Mouse (Mus musculus) left cerebral cortex, adult 11 months (tissue): ENCODE data around the gene Fgf11.

ENCODE experiments used
- DNase-seq: peaks from one replicate; pipeline ENCODE4 v3.0.0; 2022; ENCODE audit warnings: low spot score

Fgf11 gene

DNA sequence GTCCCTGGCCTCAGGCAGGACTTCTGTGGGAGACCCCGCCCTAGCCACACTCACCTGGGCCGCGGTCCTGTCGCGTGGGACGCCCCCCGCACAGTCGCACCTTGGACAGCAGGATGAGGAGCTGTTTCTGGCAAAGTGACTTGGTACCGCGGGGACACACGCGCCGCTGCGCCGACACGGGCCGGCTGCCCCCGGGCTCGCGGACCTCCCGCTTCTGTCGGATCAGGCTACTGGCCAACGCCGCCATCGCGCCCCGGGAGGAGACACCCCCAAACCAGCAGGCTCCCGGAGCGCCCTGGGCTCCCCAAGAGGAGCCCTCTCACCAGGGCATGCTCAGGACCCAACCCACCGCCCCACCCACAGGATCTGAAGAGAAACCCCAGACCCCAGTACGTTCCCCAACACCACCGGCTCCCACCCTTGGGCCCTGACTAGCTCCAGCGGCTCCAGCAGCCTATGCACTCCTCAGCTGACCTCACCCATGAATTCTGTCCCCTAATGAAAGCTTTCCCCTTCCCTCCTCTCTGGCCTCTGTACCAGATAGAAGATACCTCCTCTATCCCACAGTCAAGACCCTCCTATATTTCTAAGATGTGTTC, at the start of gene Fgf11:
Gene Fgf11, minus strand, starts transcription at position 479 of the 599 bp plus-strand sequence.
- no peak for DNase-seq

DNA sequence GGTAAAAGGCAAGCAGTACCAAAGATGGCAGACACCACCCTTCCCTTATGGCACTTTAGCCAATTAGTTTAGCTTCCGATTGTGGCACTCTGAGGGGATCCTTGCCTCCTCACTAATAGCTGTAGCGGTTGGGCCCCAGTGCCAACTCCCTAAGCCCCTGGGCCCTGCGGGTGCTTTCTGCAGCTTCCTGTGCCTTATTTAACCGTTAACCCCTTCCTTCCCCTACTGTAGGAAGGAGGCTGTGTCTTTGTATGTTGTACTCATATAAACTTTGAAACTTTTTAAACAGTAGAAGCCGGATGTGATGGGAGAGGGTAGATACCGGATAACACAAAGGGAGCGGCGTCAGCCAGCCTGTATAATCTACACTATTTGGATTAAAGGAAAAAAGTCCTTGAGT, 49.1 kb upstream of the Fgf11 start:
- DNase-seq, result no peak

DNA sequence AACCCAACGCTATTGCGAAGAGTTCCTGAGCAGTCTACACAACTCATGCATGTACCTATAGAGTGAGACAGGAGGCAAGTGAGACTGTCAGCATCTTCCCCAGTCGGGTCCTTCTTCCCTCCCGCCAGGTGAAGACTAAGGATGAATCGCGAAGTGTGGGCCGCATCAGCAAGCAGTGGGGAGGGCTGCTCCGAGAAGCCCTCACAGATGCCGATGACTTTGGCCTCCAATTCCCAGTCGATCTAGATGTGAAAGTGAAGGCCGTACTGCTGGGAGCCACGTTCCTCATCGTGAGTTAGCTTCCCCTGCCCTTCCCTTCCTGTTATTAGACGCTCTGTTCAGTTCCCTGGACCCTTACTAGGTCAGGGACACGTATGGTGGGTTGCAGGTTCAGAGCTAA, 48.2 kb upstream of the Fgf11 start:
- no peak for DNase-seq

DNA sequence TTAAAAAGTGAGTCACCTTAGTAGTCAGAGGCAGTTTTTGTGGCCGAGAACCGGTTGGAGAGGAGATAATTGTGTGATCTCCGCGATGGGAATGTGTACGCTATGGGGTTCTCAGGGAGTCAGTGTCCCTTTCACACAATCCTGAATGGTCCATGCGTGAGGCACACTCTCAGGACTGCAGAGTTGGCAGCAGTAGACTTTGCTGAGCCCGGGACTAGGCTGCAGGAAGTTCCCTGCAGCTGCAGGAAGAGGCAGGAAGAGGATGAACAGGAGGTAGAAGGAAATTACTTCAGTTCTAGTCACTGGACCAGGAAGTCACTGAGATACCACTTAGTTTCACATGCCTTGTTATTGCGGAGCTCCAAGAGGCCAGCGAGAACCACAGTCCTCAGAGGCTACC, 47.5 kb upstream of the Fgf11 start:
- DNase-seq, result no peak

DNA sequence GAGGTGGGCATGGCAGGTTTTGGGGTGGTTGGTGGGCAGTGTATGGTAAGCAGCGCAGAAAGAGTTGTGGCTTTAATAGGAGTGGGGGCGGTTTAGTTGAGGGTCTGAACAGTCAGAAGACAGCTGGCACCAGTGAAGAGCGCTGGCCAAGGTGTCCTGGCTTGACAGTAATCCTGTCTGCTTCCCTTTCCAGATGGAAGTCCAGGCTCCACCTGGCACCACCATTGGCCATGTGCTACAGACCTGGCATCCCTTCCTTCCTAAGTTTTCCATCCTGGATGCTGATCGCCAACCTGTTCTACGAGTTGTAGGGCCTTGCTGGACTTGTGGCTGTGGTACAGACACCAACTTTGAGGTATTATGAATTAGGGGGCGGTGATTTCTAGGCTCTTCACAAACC, 46.4 kb upstream of the Fgf11 start:
- no peak for DNase-seq

DNA sequence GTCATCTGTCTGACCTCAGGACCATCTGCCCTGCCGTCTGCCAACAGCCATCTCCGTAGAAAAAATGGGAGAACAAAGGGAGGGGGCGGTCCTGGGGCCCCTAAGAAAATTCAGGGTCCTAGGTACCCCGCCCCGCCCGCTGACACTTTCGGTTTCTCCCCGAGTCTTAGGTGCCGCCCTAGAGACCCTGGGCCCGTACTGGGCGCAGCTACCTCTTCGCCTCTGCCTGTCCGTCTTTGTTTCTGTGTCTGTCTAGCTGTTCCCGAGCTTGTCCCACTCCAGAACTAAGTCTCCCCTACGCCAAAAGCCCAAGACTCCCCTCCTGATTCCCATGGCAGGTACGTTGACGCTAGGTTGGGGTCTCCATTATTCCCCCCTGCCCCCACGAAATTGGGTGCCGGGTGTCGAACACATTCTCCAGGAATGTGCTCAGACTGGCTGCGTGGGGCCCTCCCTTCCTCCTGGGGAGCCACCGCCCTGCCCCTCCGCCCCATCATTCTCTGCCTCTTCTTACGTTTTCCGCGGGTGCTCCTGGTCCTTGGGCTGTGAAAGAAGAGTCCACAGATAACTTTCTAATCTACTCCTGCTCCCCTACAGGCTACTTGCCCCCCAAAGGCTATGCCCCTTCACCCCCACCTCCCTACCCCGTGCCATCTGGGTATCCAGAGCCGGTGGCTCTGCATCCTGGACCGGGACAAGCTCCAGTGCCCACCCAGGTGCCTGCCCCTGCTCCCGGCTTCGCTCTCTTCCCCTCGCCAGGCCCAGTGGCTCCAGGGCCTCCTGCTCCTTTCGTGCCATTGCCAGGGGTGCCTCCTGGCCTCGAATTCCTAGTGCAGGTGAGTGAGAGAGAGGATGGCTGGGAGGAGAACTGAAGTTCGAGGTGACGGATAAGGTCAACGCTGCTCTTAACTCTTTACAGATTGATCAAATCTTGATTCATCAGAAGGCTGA, 45.4 kb upstream of the Fgf11 start:
- no peak for DNase-seq

DNA sequence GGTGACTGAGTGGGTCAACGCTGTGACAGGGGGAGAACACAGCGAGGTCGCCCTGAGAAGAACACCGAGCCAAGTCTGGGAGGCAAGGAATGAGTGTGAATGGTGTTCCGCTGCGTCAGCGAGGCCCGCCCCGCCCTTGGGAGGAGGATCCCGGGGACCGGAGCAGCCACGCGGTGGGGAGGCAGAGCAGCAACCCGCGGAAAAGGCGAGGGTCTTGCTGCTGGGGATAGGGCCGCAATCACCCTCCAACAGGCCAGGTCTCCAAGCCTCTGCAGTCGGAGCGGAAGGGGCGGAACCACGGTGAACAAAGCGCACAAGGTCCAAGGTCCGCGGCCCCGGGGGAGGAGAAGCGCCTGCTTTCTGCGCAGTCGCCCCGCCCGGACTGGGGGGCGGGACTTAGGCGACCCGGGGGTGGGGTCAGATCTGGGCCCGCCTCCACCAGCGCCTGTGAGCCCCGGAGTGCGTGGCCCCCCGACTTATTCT, 44.6 kb upstream of the Fgf11 start, which contains the start of gene Plscr3:
Gene Plscr3, plus strand, starts transcription at position 179 of the 483 bp plus-strand sequence.
- DNase-seq, result peak; percentile 69

DNA sequence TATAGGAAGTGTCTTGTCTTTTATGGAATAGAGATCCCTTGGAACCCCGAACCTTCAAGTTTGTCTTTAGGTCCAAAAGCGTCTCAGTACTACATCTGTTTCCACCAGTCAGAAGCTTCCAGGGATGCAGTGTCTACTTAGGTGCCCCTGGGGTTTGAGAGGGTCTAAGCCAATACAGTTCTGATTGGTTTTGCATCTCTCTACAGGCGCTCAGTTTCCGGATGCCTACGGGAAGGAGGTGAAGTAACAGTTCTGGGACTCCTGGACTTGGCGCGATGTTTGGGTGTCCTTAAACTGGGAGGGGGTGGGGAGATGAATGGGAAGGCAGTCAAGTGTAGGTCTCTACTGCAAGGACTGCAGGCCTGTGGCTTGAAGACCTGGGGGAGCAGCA, 37.1 kb upstream of the Fgf11 start:
- DNase-seq, result no peak

DNA sequence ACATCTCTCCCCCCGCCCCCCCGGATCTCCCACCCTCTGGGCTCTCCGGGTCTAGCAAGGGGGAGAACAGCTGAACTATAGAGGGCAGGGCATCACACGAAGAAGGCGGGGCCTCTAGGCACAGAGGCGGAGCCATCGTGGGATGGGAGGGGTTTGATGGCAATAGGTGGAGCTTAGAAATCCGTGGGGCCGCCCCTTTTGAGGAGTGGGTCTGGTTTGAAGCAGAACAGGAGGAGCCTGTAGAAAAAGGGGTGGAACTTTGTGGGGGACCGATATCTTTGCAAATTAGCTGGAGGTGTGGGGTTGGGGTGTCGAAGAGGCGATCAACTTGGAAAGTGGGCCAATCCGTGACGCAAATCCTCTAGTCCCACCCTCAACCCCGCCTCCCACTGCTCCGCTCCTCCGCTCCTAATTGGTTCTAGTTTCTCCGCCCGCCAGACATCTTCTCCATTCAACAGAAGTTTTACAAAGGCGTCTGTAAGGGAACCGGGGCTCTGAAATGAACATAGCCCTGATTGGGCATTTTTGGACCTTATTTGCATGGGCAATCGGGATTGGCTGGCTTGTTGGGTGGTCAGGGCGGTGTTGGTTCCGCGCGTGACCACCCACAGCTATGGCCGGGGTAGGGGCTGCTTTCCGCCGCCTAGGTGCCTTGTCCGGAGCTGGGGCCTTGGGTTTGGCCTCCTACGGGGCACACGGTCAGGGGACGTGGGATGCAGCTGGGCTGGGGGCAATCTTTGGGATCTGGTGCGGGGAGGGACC, 36.5 kb upstream of the Fgf11 start, which contains the start of gene Tmem256:
Gene Tmem256, plus strand, starts transcription at position 563 of the 762 bp plus-strand sequence.
- DNase-seq, result peak; percentile 98

DNA sequence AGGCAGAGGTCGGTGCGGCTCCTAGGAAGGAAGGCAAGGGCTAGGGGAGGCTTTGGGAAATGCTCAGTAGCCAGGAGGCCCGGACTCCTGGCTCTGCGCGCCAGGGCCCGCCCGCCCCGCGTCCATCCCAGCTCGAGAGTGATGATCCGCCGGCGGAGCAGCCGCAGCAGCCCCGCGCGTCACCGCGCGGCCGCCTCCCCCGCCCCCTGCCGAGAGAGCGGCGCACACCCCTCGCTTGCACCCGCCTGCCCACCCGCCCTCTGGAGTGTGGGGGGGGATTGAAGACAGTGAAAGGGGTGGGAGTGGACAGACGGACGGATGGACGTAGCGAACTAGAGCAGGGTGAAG, 35.9 kb upstream of the Fgf11 start, which contains the start of gene Nlgn2:
Gene Nlgn2, minus strand, starts transcription at position 181 of the 348 bp plus-strand sequence.
- peak; percentile 39 for DNase-seq

DNA sequence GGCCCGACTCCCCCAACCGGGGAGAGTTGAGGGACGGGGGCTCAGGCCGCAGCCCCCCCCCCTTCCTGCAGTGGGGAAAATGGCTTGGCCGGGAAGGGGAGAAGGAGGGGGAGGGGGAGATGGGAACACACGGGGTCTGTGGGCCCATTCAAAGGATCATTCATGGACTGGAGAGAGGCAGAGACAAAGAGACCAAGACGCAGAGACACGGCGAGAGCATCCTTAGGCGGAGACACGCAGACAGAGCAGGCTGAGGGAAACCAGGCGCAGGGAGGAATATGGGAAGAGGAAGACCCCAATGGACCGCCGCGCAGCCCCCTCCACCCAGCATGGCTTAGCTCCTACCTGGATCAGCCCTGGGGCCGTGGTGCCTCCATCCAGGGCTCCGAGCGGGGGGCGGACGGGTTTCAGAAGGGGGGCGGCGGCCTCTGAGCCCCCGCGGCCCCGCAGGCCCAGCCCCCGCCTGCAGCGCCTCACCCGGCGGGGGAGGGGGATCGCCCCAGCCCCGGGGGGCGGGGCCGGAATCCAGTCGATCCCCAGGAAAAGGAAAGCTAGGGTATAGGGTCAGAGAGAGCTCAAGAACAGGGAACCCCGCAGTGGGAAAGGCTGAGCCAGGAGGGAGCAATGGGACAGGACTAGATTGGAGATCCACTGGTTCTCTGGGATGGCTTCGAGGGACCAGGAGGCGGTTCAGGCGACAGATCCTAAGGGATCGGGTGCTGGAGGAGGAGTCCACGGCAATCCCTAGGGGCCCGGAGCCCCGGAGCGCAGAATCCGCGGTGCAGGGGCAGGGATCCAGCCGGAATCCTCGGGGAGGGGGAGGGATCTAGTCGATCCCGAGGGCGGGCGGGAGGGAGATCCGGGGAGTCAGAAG, 35.3 kb upstream of the Fgf11 start:
- DNase-seq, result no peak

DNA sequence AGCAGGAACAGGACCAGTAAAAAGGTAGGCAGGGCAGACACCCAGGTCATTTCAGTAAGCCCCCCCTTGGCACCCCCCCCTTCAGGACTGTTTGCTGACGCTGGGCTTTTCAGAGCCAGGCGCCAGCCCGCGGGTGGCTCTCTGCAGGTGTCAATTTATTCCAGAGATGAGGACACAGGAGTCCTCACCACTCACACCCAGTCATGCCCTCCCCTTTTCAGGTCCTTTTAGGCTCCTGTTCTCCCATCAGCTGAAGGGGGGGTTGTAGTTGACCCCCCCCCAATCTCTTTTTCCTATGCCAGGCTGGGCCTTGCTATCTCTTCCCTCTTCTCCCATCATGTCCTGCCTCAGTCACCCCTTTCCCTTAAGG, 34.3 kb upstream of the Fgf11 start:
- no peak for DNase-seq

DNA sequence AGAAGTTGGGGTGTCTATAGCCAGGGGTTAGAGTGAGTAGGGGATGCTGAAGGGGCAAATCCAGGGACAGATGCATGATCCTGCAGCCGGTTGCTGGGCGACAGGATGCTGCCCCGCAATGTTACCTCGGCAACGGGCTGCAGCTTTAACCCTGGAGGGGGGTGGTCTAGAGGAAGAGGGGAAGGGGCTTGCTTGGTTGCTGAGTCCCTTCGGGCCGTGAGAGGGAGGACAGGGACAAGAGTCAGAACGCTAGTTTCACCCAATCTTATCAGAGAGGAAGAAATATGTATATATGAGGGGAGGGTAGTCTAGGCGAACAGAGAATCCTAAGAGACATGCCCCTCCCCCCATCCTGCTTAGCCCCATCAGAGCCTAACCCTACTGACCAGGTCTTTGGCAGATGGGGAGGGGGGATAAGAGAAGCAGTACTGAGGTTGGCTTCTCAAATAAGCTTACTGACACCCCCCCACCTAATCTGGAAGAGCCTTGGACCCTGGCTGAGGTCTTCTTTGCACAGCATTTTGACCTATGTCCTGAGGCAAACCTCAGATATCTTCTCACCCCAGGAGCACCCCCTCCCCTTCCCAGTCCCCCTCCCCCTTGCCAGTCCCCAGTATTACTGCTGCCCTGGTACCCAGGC, 33.8 kb upstream of the Fgf11 start:
- no peak for DNase-seq

DNA sequence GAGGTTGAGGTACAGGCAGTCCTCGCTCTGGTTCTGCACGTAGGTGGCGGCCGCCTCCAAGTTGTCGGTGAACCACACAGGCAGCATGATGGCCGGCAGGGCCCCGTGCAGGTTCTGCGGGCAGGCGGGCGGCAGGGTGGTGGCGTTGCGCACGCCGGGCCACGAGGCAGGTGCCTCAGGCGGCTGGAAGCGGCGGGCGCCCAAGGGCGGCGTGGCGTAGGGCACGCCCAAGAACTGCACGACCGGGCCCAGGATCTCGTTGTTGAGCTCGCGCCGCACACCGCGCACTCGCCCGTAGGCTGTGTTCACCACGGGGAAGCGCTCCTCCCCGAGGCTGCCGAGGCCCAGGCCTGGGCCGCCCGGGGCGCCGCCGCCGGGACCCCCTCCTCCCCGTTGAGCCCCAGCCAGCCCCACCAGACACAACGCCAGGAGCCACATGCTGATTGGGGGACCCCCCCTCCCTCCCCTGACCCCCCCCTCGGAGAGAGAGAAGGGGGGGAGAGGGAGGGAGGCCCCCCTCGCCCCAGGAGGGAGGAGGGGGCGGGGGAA, 32.4 kb upstream of the Fgf11 start:
- DNase-seq, result no peak

DNA sequence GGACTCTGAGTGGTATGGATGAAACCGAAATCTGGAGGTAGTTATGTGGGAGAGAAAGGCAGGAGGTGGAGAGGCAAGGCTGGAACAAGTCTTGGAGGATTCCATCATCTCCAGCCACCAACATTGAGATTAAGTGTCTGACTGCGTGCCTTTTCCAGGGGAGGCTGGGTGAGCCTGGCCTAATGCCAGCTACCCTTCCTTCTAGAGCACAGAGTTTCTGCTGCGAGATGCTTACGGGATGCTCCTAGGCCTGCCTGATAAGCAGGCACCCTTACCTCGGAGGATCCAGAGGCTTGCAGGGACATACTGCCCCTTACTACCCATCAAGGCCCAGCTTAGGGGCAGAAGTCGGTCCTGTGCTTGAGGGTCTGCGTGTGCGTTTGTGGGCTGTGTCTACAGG, 31.9 kb upstream of the Fgf11 start:
- no peak for DNase-seq

DNA sequence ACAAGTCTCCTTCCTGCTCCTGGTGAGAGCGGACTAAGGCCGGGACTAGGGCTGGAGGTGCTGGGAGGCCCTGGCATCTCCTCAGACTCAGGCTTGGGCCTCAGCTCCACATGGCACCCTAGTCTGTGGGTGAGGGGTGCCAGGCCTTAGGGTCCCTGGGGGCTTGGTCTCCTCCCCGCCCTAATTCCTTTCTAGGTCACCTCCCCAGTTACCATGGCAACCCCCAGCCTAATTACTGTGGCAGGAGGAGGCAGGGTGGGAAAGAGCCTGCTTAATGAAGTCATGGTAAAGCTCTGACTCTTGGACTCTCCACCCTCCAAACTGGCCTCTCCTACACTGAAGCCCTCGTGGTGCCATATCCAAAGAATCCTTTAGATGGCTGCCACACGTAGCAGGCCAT, 27.2 kb upstream of the Fgf11 start:
- no peak for DNase-seq

DNA sequence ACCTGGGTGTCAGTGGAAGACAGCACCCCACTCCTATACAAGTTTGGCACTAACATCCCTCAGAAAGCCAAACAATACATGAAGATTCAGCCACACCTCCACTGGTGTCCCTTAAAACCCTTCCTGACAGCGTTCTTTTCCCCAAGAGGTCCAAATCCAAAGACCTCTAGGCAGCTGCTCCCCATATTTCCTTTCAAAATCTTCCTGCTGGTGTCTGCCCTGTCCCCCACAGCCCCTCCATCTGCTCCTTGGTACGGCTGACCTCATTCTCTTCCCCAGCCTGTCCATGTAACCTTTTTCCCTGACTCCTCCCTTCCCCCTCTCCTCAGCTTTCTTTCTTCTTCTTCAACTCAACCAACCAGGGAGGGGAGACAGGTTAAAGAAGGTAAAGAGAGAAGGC, 21.8 kb upstream of the Fgf11 start:
- no peak for DNase-seq

DNA sequence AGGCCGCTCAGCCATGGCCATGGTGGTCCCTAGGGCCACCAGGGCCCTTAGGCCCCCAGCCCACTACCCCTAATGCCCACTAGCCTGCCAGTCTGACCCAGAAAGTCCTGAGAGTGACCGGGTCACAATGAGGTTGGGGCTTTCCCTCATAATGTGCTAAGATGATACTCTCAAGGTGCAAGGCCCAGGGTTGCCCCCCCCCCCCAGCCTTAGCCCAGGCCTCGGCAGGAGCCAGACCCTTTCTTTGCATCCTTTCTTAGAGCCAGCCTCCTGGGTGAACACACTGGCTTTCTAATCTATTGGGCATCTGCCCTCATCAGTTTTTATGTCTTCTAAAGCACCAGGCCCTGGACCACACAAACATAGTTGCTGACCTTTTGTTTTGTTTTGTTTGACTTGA, 20.4 kb upstream of the Fgf11 start, which contains the start of gene Spem1:
Gene Spem1, minus strand, starts transcription at position 101 of the 400 bp plus-strand sequence.
- DNase-seq, result no peak

DNA sequence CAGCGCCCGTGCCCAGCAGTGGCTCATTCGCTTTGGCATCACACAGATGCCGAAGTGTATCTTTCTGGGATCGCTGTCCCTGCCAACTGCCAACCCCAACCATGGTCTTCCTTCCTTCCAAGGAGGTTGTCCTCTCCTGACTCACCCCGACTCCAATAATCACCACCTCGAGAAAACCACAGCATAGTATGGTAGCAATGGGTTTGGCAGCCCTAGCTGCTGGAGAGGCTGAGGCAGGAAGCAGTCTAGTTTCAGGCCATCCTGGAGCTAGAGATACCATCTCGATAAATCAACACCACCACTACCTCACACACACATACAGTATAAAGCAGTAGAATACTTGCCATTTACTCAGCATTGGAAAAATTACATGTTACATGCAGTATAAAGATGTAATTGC, 17.2 kb upstream of the Fgf11 start:
- DNase-seq, result no peak

DNA sequence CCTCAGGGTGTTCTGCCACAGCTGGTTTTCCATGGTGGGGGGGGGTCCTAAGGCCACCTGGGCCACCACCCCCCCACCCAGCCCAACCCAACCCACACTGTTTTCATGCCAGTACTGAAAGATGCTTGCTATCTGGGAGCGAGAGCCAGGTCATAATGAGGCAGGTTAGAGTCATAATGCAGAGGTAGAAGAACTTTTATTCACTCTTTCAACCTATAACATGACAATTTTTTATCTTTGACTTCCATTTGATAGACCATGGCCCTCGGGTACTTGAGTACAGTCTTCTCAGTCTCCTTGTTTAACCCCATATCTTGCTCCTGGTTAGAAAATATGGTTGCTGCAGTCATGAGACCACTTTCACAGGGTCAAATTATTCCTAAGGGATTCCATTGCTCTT, 16.7 kb upstream of the Fgf11 start, which contains the start of gene Spem2:
Gene Spem2, minus strand, starts transcription at position 101 of the 400 bp plus-strand sequence.
- no peak for DNase-seq

DNA sequence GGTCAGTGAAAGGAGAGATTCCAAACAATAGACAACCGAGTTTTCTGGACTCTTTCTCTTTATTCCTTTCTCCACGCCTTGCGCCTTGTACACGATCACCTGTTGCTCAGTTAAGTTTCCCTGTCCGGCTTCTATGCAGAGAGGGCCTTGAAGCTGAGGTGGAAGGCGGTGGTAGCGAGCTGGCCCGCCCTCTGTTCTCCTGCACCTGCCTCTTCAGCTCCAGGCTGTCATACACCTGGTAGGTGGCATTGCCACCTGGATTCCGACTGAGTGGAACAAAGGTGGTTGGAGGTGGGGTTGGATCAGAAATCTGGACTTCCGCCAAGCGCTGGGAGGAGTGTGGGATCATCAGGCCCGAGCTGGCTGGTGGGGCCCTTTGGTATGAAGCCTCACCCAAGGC, 14.9 kb upstream of the Fgf11 start:
- DNase-seq, result no peak
